Mouse (Mus musculus) small intestine, adult 2 months (tissue): ENCODE measurements around the gene Appbp2.

ENCODE experiments used
- CTCF ChIP-seq: fragments of 200-500 bp; IDR thresholded peaks from 2 replicates; pipeline ENCODE4 v1.5.1; 2012; ENCODE audit warnings: low read depth, mild to moderate bottlenecking, control low read depth, inconsistent platforms, low read length, moderate library complexity, mixed read lengths; ENCODE audit not compliant: insufficient replicate concordance, insufficient read length; ENCODE audit errors: extremely low read depth
- POLR2A ChIP-seq: fragments of 200-500 bp; IDR thresholded peaks from 2 replicates; pipeline ENCODE4 v1.6.1; 2012; ENCODE audit warnings: low read depth, mild to moderate bottlenecking, control low read depth, inconsistent platforms, low read length, moderate library complexity

GRCm38 (mm10) chr11:85253641-85254040 is 18.7 kb upstream of the Appbp2 start:
- TF ChIP-seq CTCF (no peak), POLR2A (no peak)
